Mouse (Mus musculus): ENCODE data around the gene Prmt8.

Prmt8 gene

GRCm38 (mm10) chr6:127669313-127669712 lies 100.0 kb downstream of the Prmt8 start:
- no peak for DNase-seq (ENCODE audit: extremely low read depth, insufficient read length, low spot score)

- DNase-seq (ENCODE audit: extremely low read depth, insufficient read length, low spot score) = no peak
Measured at GRCm38 (mm10) chr6:127663263-127663662, 106.0 kb downstream of the Prmt8 start.

DNA sequence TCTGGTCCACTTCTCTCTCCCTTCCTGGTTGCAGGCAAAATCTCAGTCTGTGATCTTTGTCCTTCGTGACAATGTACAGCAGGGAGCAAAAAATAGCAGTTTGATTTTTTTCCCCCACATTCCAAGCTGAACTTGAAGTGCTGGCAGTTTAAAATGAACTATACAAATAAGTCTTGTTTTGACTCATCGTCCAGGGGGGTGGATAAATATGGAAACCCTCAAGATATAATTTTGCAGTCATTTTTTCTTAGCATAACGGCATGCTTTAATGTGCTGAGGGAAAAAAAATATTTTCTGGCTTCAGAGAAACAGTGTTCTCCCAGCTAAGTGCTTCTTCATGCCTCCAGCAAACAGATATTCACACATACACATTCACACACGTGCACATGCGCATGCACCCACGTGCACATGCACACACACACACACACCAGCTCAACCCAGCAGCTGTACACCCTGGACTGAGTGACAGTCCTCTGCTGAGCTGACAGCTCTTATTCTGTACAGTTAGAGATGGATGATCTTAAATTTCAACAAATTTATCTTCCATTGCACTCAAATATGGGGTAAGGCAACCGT lies 107.5 kb downstream of the Prmt8 start:
- DNase-seq (ENCODE audit: extremely low read depth, insufficient read length, low spot score) = no peak

DNA sequence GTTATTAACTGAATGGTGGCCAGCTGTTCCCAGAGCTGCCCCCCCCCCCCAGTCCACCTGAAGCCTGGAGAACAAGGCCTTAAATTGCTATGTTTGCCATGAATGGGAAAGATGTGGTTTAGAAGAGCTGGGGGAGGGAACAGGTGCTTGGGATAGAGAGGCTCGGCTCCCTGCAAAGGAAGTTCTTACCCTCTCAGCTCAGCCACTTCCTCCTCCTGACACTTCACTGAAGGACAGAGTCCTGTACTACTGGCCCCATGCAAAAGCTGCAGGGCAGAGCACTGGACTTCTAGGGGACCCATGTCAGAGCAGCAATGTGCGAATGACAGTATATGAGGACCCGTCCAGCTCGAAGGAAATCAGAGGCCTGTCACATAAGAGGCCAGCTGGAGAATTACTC lies 109.3 kb downstream of the Prmt8 start:
- no peak for DNase-seq (ENCODE audit: extremely low read depth, insufficient read length, low spot score)

DNA sequence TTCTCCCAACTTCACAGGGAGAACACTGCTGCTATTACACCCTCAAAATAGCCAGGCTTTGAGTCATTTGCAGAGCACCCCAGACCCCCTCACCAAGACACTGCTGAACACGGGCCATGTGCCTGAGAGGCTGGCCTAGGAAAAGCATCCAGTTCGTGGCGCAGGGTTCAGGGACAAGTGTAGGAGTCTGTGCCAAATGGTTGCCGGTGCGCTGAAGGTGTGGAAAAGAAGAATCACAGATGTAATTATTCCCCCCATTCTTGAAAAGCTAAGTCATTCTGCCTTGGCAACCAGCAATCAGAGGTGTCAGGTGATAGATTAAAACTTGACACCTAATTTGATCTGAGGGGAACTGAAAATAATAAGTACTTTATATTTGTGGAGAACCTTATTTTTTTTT lies 109.8 kb downstream of the Prmt8 start:
- no peak for DNase-seq (ENCODE audit: extremely low read depth, insufficient read length, low spot score)

GRCm38 (mm10) chr6:127657152-127657551 lies 112.1 kb downstream of the Prmt8 start:
- peak; percentile 75 for DNase-seq (ENCODE audit: extremely low read depth, insufficient read length, low spot score)

- DNase-seq (ENCODE audit: extremely low read depth, insufficient read length, low spot score) = no peak
Measured at GRCm38 (mm10) chr6:127655988-127656387, 113.3 kb downstream of the Prmt8 start.

DNA sequence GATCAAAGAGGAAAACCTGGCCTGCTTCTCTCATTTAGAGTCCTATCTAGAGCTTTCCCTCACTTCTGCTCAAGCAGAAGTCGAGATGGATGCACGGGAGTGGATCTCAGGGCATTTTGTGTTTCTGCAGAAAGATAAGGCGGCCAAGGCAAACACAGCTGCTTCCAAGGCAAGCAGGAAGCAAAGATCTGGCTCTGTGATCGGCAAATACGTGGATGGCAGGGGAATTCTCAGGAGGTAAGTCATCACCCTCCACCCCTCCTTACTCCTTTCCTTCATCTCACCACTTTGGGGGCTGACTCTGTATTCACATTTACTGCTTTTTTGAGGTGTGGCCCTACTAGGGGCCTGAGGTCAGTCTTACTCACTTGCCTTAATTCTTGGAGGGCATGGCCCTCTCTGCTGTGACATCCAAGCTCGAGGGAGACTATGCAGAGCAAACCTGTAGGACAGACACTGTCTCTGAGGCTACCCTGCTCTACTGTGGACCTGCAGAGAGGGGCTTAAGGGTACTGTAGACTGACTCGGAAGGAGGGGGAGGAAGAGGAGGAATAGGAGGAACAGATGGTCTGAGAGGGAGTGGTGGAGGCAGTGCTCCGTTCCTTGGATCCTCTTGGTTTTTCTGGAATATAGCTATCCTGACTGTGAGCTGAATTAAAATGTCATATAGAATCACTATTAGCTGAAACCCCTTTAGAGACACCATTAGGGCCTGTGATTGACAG lies 128.0 kb downstream of the Prmt8 start:
- DNase-seq (ENCODE audit: extremely low read depth, insufficient read length, low spot score) = peak; percentile 45
